Mouse (Mus musculus) forebrain, embryonic 14.5 days (tissue): Measurements from ENCODE around the gene Supt16. TPM values are rescaled to one million over a fixed set of nuclear protein-coding genes. Genes with fewer than 3 reads are reported as not detected.

Source experiments
- ATAC-seq: fragments of 200-750 bp; cut with Nextera tagmentation; 2 replicates; pipeline ENCODE4 v1.8.0; 2017; ENCODE audit warnings: mild to moderate bottlenecking, moderate library complexity
- DNase-seq: peaks from one replicate; pipeline ENCODE4 v3.0.0-alpha.2; 2015; ENCODE audit warnings: low spot score
- H3K27ac ChIP-seq: fragments of 300-500 bp; sonication (generic); 2 replicates; pipeline ENCODE4 v1.5.1; 2014; ENCODE audit warnings: low read depth, mild to moderate bottlenecking, control low read depth, low read length, moderate library complexity
- H3K27me3 ChIP-seq: fragments of 300-500 bp; sonication (generic); replicated peaks from 2 replicates; pipeline ENCODE4 v1.6.1; 2014; ENCODE audit warnings: low read length, control low read depth, mixed read lengths; ENCODE audit not compliant: control insufficient read depth, insufficient read depth
- H3K36me3 ChIP-seq: fragments of 300-500 bp; sonication (generic); 2 replicates; pipeline ENCODE4 v1.6.1; 2014; ENCODE audit warnings: low read length, control low read depth; ENCODE audit not compliant: control insufficient read depth, insufficient read depth
- H3K4me1 ChIP-seq: fragments of 300-500 bp; sonication (generic); 2 replicates; pipeline ENCODE4 v1.6.1; 2014; ENCODE audit warnings: antibody characterized with exemption, low read length, control low read depth; ENCODE audit not compliant: control insufficient read depth, insufficient read depth
- H3K4me2 ChIP-seq: fragments of 300-500 bp; sonication (generic); 2 replicates; pipeline ENCODE4 v1.6.1; 2014; ENCODE audit warnings: mild to moderate bottlenecking, control low read depth, low read length
- H3K4me3 ChIP-seq: fragments of 300-500 bp; sonication (generic); 2 replicates; pipeline ENCODE4 v1.5.1; 2014; ENCODE audit warnings: low read depth, low read length, control low read depth
- H3K9ac ChIP-seq: fragments of 300-500 bp; sonication (generic); 2 replicates; pipeline ENCODE4 v1.6.1; 2014; ENCODE audit warnings: mild to moderate bottlenecking, low read length, control low read depth, moderate library complexity
- H3K9me3 ChIP-seq: fragments of 300-500 bp; sonication (generic); replicated peaks from 2 replicates; pipeline ENCODE4 v1.6.1; 2016; ENCODE audit warnings: low read length, control low read depth, mixed read lengths; ENCODE audit not compliant: control insufficient read depth
- WGBS: fragments of 180-500 bp; shearing (Covaris S2); extraction: QIAGEN DNeasy Blood & Tissue Kit; methylation state at CpG from one replicate; pipeline ENCODE4 v1.1.7; 2014; 5-methylcytosine and 5-hydroxymethylcytosine counted together
- polyA plus RNA-seq: library from polyadenylated mRNA; unstranded; fragments of >200 nt; fragmentation: Nextera tagmentation; extraction: Ambion mirVana; gene quantifications from 2 replicates; pipeline ENCODE4 v1.2.1, GENCODE M21; 2014

The Supt16 gene
- polyA plus RNA-seq, 1 experiment from 2014 or later = 68.9 TPM

GRCm38 (mm10) chr14:52155008-52155407 lies 42.2 kb downstream of the Supt16 start:
- Histone ChIP-seq H3K9me3 (no peaks in the 10 kb centered on the region), H3K9ac (no peak overlapping the region), H3K4me2 (no peak overlapping the region), H3K4me3 (no peak overlapping the region), H3K27me3 (no peaks in the 10 kb centered on the region), H3K4me1 (peaks cover 9% of the 10 kb centered on the region; the same call in 1 of the 2 replicates), H3K27ac (no peak overlapping the region), H3K36me3 (peaks cover 19% of the 10 kb centered on the region)
- no peak for ATAC-seq
- no peak for DNase-seq
- 94% methylated on average over 2 of the region's 2 CpGs for WGBS

GRCm38 (mm10) chr14:52152613-52153012 lies 44.6 kb downstream of the Supt16 start:
- no peaks in the 10 kb centered on the region for H3K36me3 ChIP-seq
- H3K4me2 ChIP-seq = peak overlapping the region; percentile 29; the same call in 1 of the 2 replicates
- H3K27me3 ChIP-seq = no peaks in the 10 kb centered on the region
- DNase-seq (peak; percentile 27), ATAC-seq (peak; percentile 63)
- H3K4me1 ChIP-seq = peaks cover 9% of the 10 kb centered on the region; the same call in 1 of the 2 replicates
- 11% methylated on average over 3 of the region's 3 CpGs for WGBS
- no peak overlapping the region for H3K4me3 ChIP-seq
- no peak overlapping the region for H3K9ac ChIP-seq
- H3K27ac ChIP-seq = peak overlapping the region; percentile 14; the same call in 1 of the 2 replicates
- no peaks in the 10 kb centered on the region for H3K9me3 ChIP-seq

DNA sequence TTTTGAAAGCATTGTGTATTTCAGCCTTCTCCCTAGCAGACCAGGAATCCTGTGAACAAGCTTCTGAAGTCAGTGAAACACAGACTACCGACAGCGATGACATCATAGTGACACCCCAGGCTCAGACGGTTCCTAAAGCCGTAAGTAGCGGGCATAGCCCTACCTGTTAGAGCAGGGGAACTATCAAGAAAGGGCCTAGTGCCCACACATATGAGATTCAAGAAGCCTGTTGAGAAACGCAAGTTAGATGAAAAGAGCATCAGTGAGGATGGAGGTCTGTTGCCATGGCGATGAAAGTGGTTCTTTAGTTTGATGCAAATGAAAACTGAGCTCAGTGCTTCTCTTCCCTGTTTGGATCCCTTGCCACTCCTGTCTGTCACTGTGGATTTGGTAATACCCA lies 45.0 kb downstream of the Supt16 start:
- H3K4me3 ChIP-seq = no peak overlapping the region

DNA sequence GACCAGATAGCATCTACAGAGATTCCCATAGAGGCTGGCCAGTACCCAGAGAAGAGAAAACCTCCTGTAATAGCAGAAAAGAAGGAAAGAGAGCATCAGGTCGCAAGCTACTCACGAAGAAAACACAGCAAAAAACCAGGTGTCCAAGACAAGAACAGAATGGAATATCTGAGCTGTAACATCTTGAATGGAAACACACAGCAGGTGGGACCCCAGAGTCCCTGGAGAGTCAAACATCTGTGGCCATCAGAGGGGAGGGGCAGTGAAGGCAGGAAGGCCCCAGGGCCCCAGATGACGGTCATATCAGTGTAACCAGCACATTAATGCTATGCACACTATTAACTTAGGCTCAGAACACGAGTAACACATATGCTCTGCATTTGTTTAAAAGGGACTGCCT lies 47.3 kb downstream of the Supt16 start:
- DNase-seq = no peak
- peaks cover 9% of the 10 kb centered on the region; the same call in 1 of the 2 replicates for H3K4me1 ChIP-seq
- no peak overlapping the region for H3K4me2 ChIP-seq
- H3K27me3 ChIP-seq = no peaks in the 10 kb centered on the region
- H3K9me3 ChIP-seq = no peaks in the 10 kb centered on the region
- no peak for ATAC-seq
- no peaks in the 10 kb centered on the region for H3K36me3 ChIP-seq
- no peak overlapping the region for H3K9ac ChIP-seq
- 66% methylated on average over 4 of the region's 4 CpGs for WGBS
- H3K27ac ChIP-seq = no peak overlapping the region
- no peak overlapping the region for H3K4me3 ChIP-seq

More for the DNA sequence above, 45.0 kb downstream of the Supt16 start:
- Histone ChIP-seq H3K27me3 (no peaks in the 10 kb centered on the region), H3K4me1 (peaks cover 9% of the 10 kb centered on the region; the same call in 1 of the 2 replicates), H3K36me3 (no peaks in the 10 kb centered on the region), H3K9me3 (no peaks in the 10 kb centered on the region), H3K27ac (no peak overlapping the region), H3K4me2 (peak overlapping the region; percentile 29), H3K9ac (no peak overlapping the region; the same call in 1 of the 2 replicates)
- ATAC-seq (peak; percentile 79), DNase-seq (peak; percentile 78)
- WGBS = 11% methylated on average over 7 of the region's 7 CpGs

DNA sequence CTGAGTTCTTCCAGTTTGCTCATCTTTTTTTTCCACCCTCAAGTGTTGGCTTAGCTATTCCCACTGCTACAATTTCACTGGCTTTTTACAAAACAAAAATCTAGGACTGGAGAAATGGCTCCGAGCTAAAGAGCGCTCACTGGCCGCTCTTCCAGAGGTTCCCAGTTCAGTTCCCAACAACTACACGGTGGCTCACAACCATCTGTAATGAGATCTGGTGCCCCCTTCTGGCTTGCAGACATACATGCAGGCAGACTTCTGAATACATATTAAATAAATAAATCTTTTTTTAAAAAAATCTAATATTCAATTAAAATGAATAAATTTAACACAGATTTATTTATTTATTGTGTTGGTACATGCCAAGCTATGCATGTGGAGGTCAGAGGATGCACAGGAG lies 50.7 kb downstream of the Supt16 start:
- peak; percentile 42 for DNase-seq
- Histone ChIP-seq H3K4me3 (no peak overlapping the region), H3K36me3 (no peaks in the 10 kb centered on the region), H3K9me3 (no peaks in the 10 kb centered on the region), H3K27ac (no peak overlapping the region), H3K9ac (no peak overlapping the region), H3K4me2 (no peak overlapping the region), H3K4me1 (no peaks in the 10 kb centered on the region), H3K27me3 (no peaks in the 10 kb centered on the region)
- no peak for ATAC-seq
- WGBS = 57% methylated on average over 4 of the region's 4 CpGs

GRCm38 (mm10) chr14:52144165-52144564 lies 53.1 kb downstream of the Supt16 start:
- Histone ChIP-seq H3K9ac (no peak overlapping the region), H3K4me1 (no peaks in the 10 kb centered on the region), H3K27me3 (no peaks in the 10 kb centered on the region), H3K36me3 (no peaks in the 10 kb centered on the region), H3K9me3 (no peaks in the 10 kb centered on the region), H3K4me2 (no peak overlapping the region), H3K4me3 (no peak overlapping the region), H3K27ac (no peak overlapping the region)
- no peak for ATAC-seq
- DNase-seq = no peak
- WGBS = 89% methylated on average over 4 of the region's 4 CpGs

DNA sequence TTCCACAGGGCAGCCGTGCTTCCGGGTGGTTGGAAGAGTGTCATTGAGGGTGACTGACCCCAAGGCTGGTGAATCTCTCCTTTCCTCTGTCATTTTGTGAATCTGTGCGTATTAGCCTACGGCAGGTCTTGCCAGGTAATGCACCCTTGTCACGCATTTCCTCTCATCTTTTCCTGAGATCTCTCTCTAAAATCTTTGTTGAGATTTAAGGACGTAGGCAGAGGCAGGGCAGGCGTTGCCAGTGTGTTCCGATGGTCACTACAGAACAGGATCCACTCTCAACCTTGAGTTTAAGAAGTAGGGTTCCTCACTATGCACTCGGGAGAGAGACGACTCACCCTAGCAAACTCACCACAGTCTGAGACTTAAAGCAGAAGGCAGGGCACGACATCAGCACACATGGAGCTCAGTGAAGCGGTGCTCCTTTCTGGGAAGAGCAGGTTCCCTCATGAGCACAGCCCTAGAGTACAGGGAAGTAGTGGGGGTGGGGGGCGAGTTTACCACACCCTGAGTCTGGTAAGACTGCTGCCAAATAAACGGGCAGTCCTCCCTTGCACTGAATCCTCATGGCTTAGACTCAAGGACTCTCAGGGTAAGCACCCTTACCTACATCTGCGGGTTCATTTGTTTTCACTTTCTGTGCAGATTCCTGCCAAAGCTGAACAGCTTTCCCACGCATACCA lies 55.6 kb downstream of the Supt16 start:
- H3K9me3 ChIP-seq = no peaks in the 10 kb centered on the region
- no peak overlapping the region for H3K9ac ChIP-seq
- no peak overlapping the region for H3K27ac ChIP-seq
- ATAC-seq (no peak), DNase-seq (no peak)
- H3K4me1 ChIP-seq = no peaks in the 10 kb centered on the region
- no peaks in the 10 kb centered on the region for H3K27me3 ChIP-seq
- WGBS = 80% methylated on average over 16 of the region's 16 CpGs
- H3K4me2 ChIP-seq = no peak overlapping the region
- no peaks in the 10 kb centered on the region for H3K36me3 ChIP-seq
- no peak overlapping the region for H3K4me3 ChIP-seq

- ATAC-seq = no peak
- Histone ChIP-seq H3K27me3 (no peaks in the 10 kb centered on the region), H3K4me3 (no peak overlapping the region), H3K9ac (no peak overlapping the region), H3K4me1 (no peaks in the 10 kb centered on the region), H3K9me3 (no peaks in the 10 kb centered on the region), H3K36me3 (no peaks in the 10 kb centered on the region), H3K4me2 (no peak overlapping the region), H3K27ac (no peak overlapping the region)
- no peak for DNase-seq
- WGBS = 75% methylated on average over 19 of the region's 19 CpGs
Observed at GRCm38 (mm10) chr14:52140577-52141444, 56.4 kb downstream of the Supt16 start.

DNA sequence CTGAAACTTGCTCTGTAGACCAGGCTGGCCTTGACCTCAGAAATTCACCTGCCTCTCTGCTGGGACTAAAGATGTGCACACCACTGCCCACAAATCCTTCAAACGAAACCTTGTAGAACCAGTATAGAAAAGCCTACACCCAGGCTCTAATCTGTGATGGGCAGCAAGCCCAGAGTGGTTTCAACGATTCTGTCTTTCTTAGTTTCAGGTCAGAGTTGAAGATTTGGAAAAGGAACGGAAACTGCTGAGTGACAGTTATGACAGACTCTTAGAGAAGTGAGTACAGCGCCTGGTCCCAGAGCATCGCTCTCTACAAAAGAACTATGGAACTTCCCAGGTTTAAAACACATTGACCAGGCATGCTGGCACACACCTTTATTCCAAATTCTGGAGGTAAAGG lies 63.6 kb downstream of the Supt16 start:
- no peaks in the 10 kb centered on the region for H3K4me1 ChIP-seq

More for the DNA sequence above, 63.6 kb downstream of the Supt16 start:
- ATAC-seq (no peak), DNase-seq (no peak)
- WGBS = 85% methylated on average over 5 of the region's 5 CpGs
- Histone ChIP-seq H3K27me3 (no peaks in the 10 kb centered on the region), H3K9me3 (no peaks in the 10 kb centered on the region), H3K36me3 (no peaks in the 10 kb centered on the region), H3K4me2 (no peak overlapping the region), H3K9ac (no peak overlapping the region), H3K27ac (no peak overlapping the region), H3K4me3 (no peak overlapping the region)
